Mouse (Mus musculus): Measurements from ENCODE around the gene Arhgap19.

DNA sequence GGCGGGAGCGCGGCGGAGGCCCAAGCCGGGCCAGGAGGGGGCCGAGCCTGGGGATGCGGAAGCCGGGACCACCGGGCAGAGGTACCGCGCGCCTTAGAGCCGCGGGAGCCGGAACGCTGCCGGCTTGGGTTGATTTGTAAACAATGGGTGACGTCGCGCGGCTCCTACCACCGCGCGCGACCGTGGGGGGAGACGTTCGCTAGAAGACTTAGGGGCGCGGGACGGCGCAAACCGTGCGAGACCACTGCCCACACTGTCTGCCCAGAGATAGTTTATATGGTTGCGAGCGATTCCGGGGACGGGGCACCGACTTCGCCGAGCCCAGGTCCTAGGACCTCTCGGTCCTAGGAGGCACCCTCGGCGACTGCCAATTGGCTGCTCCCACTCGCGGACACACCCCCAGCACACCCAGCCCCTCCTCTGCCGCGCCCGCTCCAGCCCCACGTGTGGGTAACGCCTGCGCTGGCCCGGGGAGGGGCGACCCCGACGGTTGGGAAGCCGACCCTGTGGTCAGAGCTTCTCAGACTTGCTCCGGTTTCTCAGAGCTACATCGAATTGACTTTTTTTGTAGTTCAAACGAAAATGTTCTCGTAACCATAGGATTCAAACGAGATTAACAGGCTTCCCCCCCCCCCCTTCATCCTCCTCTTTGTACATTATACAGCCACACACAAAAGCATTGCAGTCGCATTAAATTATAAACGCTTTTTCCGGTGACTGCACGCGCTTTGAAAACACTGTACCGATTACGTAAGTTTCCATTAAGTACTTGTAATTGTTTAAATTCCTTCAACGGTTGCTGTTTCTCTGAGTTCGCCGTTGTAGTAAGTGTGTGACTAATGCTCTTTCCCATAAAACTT is 46.4 kb upstream of the Arhgap19 start, which contains the start of gene Frat2:
- TF ChIP-seq CTCF (IDR thresholded peaks at IDR 0.05; ENCODE audit: low read depth) (no peak), EP300 (IDR thresholded peaks at IDR 0.05; ENCODE audit: low read depth) (peak; percentile 54; the same call in 1 of the 2 replicates)
